Mouse (Mus musculus) bone marrow macrophage, adult 2 months (primary cell): ENCODE results near the gene Vmn2r12.
"Not testable (repeated sequence)": the region's sequence is repeated elsewhere in the genome, so short reads cannot be mapped to it uniquely, and the experiment has no call there.

Experiments used
- CTCF ChIP-seq: IDR thresholded peaks from 2 replicates; pipeline ENCODE4 v1.5.1; 2012; ENCODE audit warnings: low read depth, mild to moderate bottlenecking, low read length, moderate library complexity
- POLR2A ChIP-seq: IDR thresholded peaks from 2 replicates; pipeline ENCODE4 v1.6.1; 2012; ENCODE audit warnings: mild to moderate bottlenecking, low read depth, low read length, borderline replicate concordance

DNA sequence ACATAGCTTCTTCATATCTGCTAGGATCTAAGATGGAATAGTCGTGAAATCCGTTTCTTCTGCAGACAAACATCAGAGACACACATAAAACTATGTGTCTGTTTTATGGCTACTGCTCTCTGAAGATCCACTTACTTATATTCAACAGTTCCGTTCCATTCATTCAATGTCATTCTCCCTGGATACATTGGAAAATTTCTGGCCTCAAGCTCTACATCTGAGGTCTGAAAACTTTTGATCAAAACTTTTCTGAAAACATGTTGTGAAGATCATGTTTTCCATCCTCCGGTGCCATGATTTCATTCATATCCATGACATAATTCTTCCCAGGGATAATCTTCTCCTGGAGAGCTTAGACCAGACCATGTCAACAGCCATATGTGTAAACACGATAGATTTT, at the start of gene Vmn2r12:
- TF ChIP-seq POLR2A, CTCF: not testable (repeated sequence)
